Mouse (Mus musculus): ENCODE results near the gene Duox1. TPM values are rescaled to one million over a fixed set of nuclear protein-coding genes. Genes with fewer than 3 reads are reported as not detected.

Duox1 gene
- polyA plus RNA-seq, 1 experiment: not detected

- under 1% methylated on average over 22 of the region's 22 CpGs for WGBS
- no peaks in the 10 kb centered on the region; the same call in 1 of the 2 replicates for H3K4me1 ChIP-seq (ENCODE audit: control insufficient read depth, insufficient read depth, low read length)
- peak overlapping the region; percentile 71 for H3K4me3 ChIP-seq (replicated peaks; ENCODE audit: control insufficient read depth, low read depth, low read length)
- TF ChIP-seq POLR2A (IDR thresholded peaks at IDR 0.05; ENCODE audit: borderline replicate concordance, control insufficient read depth, low read depth, low read length) (no peak), CTCF (IDR thresholded peaks at IDR 0.05; ENCODE audit: control insufficient read depth, insufficient read depth, low read length) (no peak)
- H3K27ac ChIP-seq (ENCODE audit: control insufficient read depth, insufficient read depth, low read depth, low read length, poor library complexity): peak overlapping the region; percentile 63
These were observed 60.6 kb downstream of the Duox1 start for GRCm38 (mm10) chr2:122376041-122376561.

DNA sequence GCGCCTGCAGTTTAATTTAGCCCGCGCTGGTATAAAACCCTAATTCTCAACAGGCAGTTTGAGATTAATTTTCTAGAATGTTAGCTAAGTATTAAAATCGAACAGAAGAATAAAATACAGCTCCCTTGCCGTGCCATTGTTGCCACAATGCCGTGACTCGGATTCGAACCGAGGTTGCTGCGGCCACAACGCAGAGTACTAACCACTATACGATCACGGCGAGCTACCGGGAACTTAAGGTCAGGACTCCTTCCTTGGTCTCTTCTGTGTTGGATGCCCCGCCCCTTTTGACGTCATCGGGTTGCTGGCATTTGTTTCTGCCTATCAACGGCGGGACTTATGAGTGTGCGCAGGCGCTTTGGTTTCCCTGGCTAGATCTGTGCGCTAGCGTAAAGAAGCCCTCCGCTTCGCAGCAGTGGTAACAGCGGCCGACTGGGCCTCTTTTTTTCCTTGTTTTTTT is 61.8 kb downstream of the Duox1 start:
- Histone ChIP-seq H3K4me1 (ENCODE audit: control insufficient read depth, insufficient read depth, low read length) (no peaks in the 10 kb centered on the region; the same call in 1 of the 2 replicates), H3K27ac (ENCODE audit: control insufficient read depth, insufficient read depth, low read depth, low read length, poor library complexity) (peak overlapping the region; percentile 55; the same call in 1 of the 2 replicates), H3K4me3 (replicated peaks; ENCODE audit: control insufficient read depth, low read depth, low read length) (peak overlapping the region; percentile 77)
- TF ChIP-seq POLR2A (IDR thresholded peaks at IDR 0.05; ENCODE audit: borderline replicate concordance, control insufficient read depth, low read depth, low read length) (peak; percentile 53; the same call in 1 of the 2 replicates), CTCF (IDR thresholded peaks at IDR 0.05; ENCODE audit: control insufficient read depth, insufficient read depth, low read length) (0 out of 2 replicates have a peak, but pooled peaks have one; percentile 2)
- under 1% methylated on average over 28 of the region's 28 CpGs for WGBS

GRCm38 (mm10) chr2:122377751-122378246 is 62.3 kb downstream of the Duox1 start:
- Histone ChIP-seq H3K4me3 (replicated peaks; ENCODE audit: control insufficient read depth, low read depth, low read length) (peak overlapping the region; percentile 77), H3K27ac (ENCODE audit: control insufficient read depth, insufficient read depth, low read depth, low read length, poor library complexity) (peak overlapping the region; percentile 55), H3K4me1 (ENCODE audit: control insufficient read depth, insufficient read depth, low read length) (no peaks in the 10 kb centered on the region; the same call in 1 of the 2 replicates)
- under 1% methylated on average over 26 of the region's 26 CpGs for WGBS
- TF ChIP-seq CTCF (IDR thresholded peaks at IDR 0.05; ENCODE audit: control insufficient read depth, insufficient read depth, low read length) (no peak), POLR2A (IDR thresholded peaks at IDR 0.05; ENCODE audit: borderline replicate concordance, control insufficient read depth, low read depth, low read length) (no peak)

GRCm38 (mm10) chr2:122378421-122379291 is 63.2 kb downstream of the Duox1 start:
- WGBS: 31% methylated on average over 8 of the region's 8 CpGs
- no peak overlapping the region for H3K27ac ChIP-seq (ENCODE audit: control insufficient read depth, insufficient read depth, low read depth, low read length, poor library complexity)
- no peaks in the 10 kb centered on the region; the same call in 1 of the 2 replicates for H3K4me1 ChIP-seq (ENCODE audit: control insufficient read depth, insufficient read depth, low read length)
- no peak for TF ChIP-seq CTCF (IDR thresholded peaks at IDR 0.05; ENCODE audit: control insufficient read depth, insufficient read depth, low read length)
- TF ChIP-seq POLR2A (IDR thresholded peaks at IDR 0.05; ENCODE audit: borderline replicate concordance, control insufficient read depth, low read depth, low read length): no peak
- H3K4me3 ChIP-seq (replicated peaks; ENCODE audit: control insufficient read depth, low read depth, low read length): no peak overlapping the region

GRCm38 (mm10) chr2:122379292-122379650 is 63.8 kb downstream of the Duox1 start:
- TF ChIP-seq POLR2A (IDR thresholded peaks at IDR 0.05; ENCODE audit: borderline replicate concordance, control insufficient read depth, low read depth, low read length) (no peak), CTCF (IDR thresholded peaks at IDR 0.05; ENCODE audit: control insufficient read depth, insufficient read depth, low read length) (no peak)
- Histone ChIP-seq H3K27ac (ENCODE audit: control insufficient read depth, insufficient read depth, low read depth, low read length, poor library complexity) (no peak overlapping the region), H3K4me1 (ENCODE audit: control insufficient read depth, insufficient read depth, low read length) (no peaks in the 10 kb centered on the region; the same call in 1 of the 2 replicates), H3K4me3 (replicated peaks; ENCODE audit: control insufficient read depth, low read depth, low read length) (no peak overlapping the region)
- WGBS: 48% methylated on average over 2 of the region's 2 CpGs

DNA sequence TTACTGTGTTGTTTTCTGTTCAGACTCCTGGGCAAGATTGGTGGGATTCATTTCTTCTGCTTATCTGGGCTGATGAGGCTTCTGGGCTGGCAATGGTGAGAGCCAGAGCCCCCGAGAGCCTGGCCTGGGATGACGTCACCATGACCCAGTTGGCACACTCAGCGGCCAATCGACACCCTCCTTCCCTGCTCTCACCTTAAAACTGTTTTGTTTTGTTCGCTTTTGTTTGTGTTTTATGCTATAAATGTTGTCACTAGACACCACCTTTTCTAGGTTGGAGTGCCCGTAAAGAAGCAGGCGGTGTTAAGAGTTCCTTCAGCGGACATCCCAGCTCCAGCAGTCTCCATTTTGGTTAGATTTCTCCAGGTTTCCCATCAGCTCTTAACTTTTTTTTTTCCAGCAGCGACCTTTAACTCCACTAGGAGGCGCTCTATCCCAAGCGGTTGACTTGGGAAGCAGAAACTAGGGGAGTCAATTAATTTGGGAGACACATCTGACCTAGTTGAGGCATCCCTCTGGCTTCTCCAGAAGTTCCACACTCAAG is 65.4 kb downstream of the Duox1 start:
- H3K27ac ChIP-seq (ENCODE audit: control insufficient read depth, insufficient read depth, low read depth, low read length, poor library complexity): no peak overlapping the region
- H3K4me1 ChIP-seq (ENCODE audit: control insufficient read depth, insufficient read depth, low read length): no peaks in the 10 kb centered on the region
- 2% methylated on average over 11 of the region's 11 CpGs for WGBS
- no peak overlapping the region for H3K4me3 ChIP-seq (replicated peaks; ENCODE audit: control insufficient read depth, low read depth, low read length)
- TF ChIP-seq POLR2A (IDR thresholded peaks at IDR 0.05; ENCODE audit: borderline replicate concordance, control insufficient read depth, low read depth, low read length) (no peak), CTCF (IDR thresholded peaks at IDR 0.05; ENCODE audit: control insufficient read depth, insufficient read depth, low read length) (peak; percentile 41)

- 46% methylated on average over 16 of the region's 16 CpGs for WGBS
- TF ChIP-seq POLR2A (IDR thresholded peaks at IDR 0.05; ENCODE audit: borderline replicate concordance, control insufficient read depth, low read depth, low read length): no peak
- H3K4me1 ChIP-seq (ENCODE audit: control insufficient read depth, insufficient read depth, low read length): no peaks in the 10 kb centered on the region
- no peak overlapping the region for H3K27ac ChIP-seq (ENCODE audit: control insufficient read depth, insufficient read depth, low read depth, low read length, poor library complexity)
- no peak overlapping the region for H3K4me3 ChIP-seq (replicated peaks; ENCODE audit: control insufficient read depth, low read depth, low read length)
These were observed 66.0 kb downstream of the Duox1 start for GRCm38 (mm10) chr2:122381329-122382103.

Measured in bone marrow, adult 2 months (tissue).